Mouse (Mus musculus): ENCODE measurements around the gene Smarcd3.

DNA sequence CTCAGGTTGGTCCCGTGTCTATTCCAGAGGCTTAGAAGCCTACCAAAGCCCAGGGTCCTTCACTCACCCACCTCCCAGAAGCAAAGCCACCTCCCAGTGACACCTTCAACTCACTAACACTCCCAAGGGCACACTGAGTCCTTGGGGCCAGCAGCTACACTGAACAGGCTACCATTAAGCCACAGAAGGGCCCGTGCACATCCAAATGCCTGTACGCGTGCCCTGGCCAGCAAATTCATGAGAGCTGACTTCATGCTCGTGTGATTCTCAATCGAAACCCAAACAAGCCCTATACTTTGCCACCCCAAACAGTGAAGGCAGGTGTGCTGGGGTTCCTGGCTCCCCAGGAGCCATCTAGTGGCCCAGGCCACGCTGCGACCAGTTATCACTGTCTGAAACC lies 3.6 kb downstream of the Smarcd3 start:
- TF ChIP-seq CTCF (IDR thresholded peaks at IDR 0.05; ENCODE audit: extremely low read depth, insufficient read depth, insufficient read length, insufficient replicate concordance) (no peak), POLR2A (IDR thresholded peaks at IDR 0.05; ENCODE audit: low read depth, low read length) (no peak)

All from spleen, adult 2 months (tissue).